Mouse (Mus musculus) left cerebral cortex, postnatal 4 days (tissue): ENCODE measurements around the gene Car5a. TPM values are rescaled to one million over a fixed set of nuclear protein-coding genes. Genes with fewer than 3 reads are reported as not detected.

Experiments
- DNase-seq: peaks from one replicate; pipeline ENCODE4 v3.0.0-alpha.2; 2022
- intact Hi-C: fragments of 180-260 bp; cut with DNase I; formaldehyde crosslinking; loops from one replicate; pipeline ENCODE4 v1.15.1; 2025
- total RNA-seq, 2 experiments: library from RNA; stranded (reverse); gene quantifications; 2 replicates each; pipeline ENCODE4 v1.2.3; 2021

Car5a gene
- total RNA-seq, 2 experiments from 2014 or later = 0.48 TPM; not detected in 1

- DNase-seq = no peak
- intact Hi-C loops = no loop called here
Observed at GRCm38 (mm10) chr8:121958395-121958794, 13.7 kb upstream of the Car5a start.

GRCm38 (mm10) chr8:121955825-121956500 is 11.3 kb upstream of the Car5a start:
- no peak for DNase-seq
- intact Hi-C loops = no loop called here

- intact Hi-C loops = no loop called here
- DNase-seq = no peak
Observed at GRCm38 (mm10) chr8:121954981-121955555, 10.4 kb upstream of the Car5a start.

- intact Hi-C loops = no loop called here
- DNase-seq = no peak
Observed at GRCm38 (mm10) chr8:121953821-121954545, 9.3 kb upstream of the Car5a start.

- no peak for DNase-seq
- intact Hi-C loops = no loop called here
Observed at GRCm38 (mm10) chr8:121952800-121953199, 8.1 kb upstream of the Car5a start.

DNA sequence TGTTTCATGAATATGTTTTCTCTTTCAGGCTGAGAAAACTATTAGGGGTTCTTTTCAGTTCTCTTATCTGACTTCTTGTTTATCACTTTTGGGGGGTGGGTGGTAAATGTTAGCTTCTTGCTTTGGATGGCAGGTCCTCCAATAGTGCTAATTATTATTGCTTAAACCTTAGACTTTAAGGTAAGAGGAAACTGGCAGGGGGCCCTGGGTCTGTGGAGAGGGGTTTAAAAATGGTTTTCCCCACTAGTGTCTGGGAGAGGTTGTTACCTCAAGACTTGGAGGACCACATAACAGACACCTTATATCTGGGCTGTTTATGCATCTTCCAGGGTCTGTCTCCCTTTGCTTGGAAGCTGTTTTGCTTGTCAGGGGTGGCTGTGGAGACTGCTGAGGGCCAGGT is 7.4 kb upstream of the Car5a start:
- intact Hi-C loops = no loop called here
- no peak for DNase-seq

- DNase-seq = no peak
- intact Hi-C loops = no loop called here
Observed at GRCm38 (mm10) chr8:121951656-121952009, 6.9 kb upstream of the Car5a start.

DNA sequence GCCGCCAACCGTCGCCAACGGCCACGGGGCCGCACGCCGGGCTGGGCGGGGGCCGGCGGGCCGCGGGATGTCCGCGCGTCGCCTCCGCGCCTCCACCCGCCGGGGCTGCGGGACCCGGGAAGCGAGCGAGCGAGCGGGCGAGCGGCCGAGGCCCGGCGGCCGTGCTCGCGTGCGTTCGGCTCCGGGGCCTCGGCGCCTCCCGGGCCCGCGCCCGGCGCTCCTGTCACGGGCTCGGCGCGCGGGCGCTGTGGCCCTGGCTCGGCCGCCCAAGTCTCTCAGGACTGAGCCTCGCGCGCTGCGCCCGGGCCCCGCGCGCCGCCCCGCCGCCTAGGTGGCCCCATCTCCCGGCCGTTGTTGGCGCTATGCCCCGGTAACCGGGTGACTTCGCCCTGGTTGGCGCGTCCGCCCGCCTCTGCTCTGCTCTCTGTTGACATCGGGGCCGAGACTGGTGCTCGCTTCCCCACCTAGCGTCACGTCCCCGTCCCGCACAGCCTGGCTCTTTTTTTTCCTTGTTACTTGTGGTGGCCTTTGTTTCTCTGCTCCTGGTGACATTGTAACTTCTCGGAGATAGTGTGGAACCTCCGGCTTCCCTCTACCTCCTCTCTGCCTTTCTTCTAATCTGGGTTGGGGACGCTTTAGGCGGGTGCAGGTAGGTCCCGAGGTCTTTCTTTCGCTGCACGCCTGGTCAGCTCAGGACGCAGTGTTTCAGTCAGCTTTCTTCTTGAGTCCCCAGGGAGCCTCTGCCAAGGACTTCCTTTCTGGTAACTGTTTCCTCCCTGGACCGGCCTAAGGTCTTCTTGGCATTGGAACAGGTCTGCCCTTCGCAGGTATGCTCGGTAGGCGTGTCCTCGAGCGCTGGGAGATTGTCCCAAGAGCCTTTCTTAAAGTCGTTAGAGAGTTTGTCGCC is 6.3 kb upstream of the Car5a start:
- intact Hi-C loops = no loop called here
- DNase-seq = peak; percentile 77

DNA sequence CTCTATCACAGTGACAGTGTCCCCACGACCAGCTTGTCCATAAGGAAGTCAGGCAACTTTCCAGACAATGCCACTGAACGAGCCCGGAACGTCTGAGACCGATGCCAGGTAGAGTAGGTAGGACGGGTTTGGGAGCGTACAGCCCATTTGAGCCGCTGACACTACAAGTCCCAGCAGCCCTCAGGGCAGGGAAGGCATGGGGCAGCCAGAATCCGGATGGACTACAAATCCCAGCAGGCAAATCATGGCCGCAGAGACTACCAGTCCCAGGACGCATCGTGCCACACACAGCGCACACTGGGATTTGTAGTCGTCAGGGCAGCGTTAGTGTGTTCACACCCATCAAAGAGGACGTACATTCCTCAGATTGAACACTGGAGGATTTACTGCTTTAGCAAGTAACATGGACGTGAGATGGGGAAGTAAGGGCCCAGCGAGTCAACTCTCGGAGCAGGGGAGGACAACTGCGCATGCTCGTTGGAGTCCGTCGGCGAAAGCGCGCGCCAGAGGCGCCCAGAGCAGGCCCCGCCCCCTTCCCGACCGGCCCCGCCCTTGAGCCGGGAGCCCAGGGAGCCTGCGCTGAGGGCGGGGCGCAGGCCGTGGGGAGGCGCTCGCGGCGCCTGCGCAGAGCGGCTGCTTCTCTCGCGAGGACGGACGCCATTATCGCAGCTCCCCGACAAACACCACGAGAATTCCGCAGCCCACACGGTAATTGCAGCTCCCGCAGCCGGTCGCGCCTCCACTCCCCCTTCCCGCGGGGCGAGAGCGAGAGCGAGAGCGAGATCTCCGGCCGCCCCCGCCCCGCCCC is 5.4 kb upstream of the Car5a start:
- intact Hi-C loops = no loop called here
- DNase-seq = peak; percentile 99

GRCm38 (mm10) chr8:121949222-121949800 is 4.6 kb upstream of the Car5a start, which contains the start of gene Banp:
Gene Banp (plus strand): TSS chr8:121949750.
- DNase-seq = no peak
- intact Hi-C loops = no loop called here

- no peak for DNase-seq
Observed at GRCm38 (mm10) chr8:121948321-121949145, 3.8 kb upstream of the Car5a start.

GRCm38 (mm10) chr8:121947753-121948141 is 3.0 kb upstream of the Car5a start:
- peak; percentile 96 for DNase-seq
- intact Hi-C loops = no loop called here

More at GRCm38 (mm10) chr8:121948321-121949145, 3.8 kb upstream of the Car5a start:
- intact Hi-C loops = no loop called here

- intact Hi-C loops = no loop called here
- peak; percentile 48 for DNase-seq
Observed at GRCm38 (mm10) chr8:121947047-121947752, 2.5 kb upstream of the Car5a start.

GRCm38 (mm10) chr8:121946351-121946750 is 1.6 kb upstream of the Car5a start:
- no peak for DNase-seq

DNA sequence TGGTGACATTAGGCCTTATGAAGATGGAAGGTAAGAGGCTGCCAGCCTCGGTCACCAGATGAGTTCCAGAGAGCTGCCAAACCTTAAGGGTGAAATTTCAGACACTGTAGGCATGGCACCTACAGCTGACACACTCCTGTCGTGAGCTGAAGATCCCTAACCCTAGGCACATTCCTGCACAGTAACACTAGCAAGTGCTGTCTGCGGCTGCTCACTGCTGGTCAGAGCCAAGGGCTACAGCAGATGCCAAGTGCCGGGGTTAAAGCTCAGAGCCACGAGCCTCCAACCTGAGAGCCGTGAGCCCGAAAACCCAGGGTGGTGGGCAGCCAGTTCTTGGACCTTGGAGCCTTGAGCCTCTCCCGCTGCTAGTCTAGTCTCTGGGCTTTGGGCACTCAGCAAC is 988 bp downstream of the Car5a start:
- intact Hi-C loops = no loop called here
- DNase-seq = no peak

More at GRCm38 (mm10) chr8:121946351-121946750, 1.6 kb upstream of the Car5a start:
- intact Hi-C loops = no loop called here

GRCm38 (mm10) chr8:121943057-121943540 is 1.6 kb downstream of the Car5a start:
- intact Hi-C loops = no loop called here
- no peak for DNase-seq

GRCm38 (mm10) chr8:121938732-121939131 is 6.0 kb downstream of the Car5a start:
- intact Hi-C loops = no loop called here
- DNase-seq = no peak

DNA sequence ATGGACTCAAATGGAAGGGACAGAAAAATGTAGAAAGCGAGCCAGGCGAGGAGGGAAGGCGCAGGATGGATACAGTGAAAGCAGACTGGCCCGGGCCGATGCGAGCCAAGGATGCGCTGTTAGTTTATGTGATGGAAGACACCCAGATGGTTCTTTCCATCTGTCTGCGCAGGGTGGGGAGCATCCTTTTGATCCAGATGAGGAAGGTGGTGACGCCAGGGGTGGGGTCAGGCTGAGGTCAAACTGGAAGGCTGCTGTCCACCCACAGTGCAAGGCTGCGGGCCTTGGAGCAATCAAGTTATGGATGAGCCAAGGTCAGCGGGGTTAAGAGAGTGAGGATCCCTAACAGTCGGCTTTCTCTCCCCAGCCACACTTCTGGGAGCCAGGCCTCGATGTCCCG is 8.3 kb downstream of the Car5a start:
- intact Hi-C loops = no loop called here
- peak; percentile 57 for DNase-seq
